Mouse (Mus musculus): ENCODE data around the gene Ttll5. TPM values are rescaled to one million over a fixed set of nuclear protein-coding genes. Genes with fewer than 3 reads are reported as not detected.

Gene Ttll5
- total RNA-seq, 2 experiments from 2014 or later = 22.9 to 36.1 TPM

GRCm38 (mm10) chr12:85837765-85838164 lies 13.3 kb downstream of the Ttll5 start:
- no peak for ATAC-seq (replicated peaks; ENCODE audit: poor library complexity, severe bottlenecking)

GRCm38 (mm10) chr12:85839371-85840000 lies 15.0 kb downstream of the Ttll5 start:
- no peak; the same call in 1 of the 2 replicates for ATAC-seq (replicated peaks; ENCODE audit: poor library complexity, severe bottlenecking)

GRCm38 (mm10) chr12:85848164-85848958 lies 23.9 kb downstream of the Ttll5 start:
- ATAC-seq (replicated peaks; ENCODE audit: poor library complexity, severe bottlenecking) = peak; percentile 50

- ATAC-seq (replicated peaks; ENCODE audit: poor library complexity, severe bottlenecking) = no peak
Measured at GRCm38 (mm10) chr12:85850661-85851060, 26.2 kb downstream of the Ttll5 start.

DNA sequence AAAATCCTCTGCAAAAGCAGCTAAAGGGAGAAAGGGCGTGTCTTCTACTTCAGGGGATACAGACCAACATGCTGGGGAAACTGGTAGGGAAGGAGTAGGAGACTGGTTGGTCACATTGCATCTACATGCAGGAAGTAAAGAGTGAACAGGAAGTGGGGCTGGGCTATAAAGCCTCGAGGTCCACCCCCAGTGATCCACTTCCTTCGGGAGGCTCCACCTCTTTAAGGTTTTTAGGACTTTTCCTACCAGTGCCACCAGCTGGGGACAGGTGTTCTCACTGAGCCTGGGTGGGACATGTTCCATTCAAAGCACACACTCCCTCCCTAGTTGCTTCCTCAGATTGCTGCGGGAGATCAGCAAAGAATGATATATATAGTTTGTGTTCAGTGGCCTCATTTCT lies 29.4 kb downstream of the Ttll5 start:
- ATAC-seq (replicated peaks; ENCODE audit: poor library complexity, severe bottlenecking) = no peak

GRCm38 (mm10) chr12:85854271-85854670 lies 29.8 kb downstream of the Ttll5 start:
- no peak for ATAC-seq (replicated peaks; ENCODE audit: poor library complexity, severe bottlenecking)

GRCm38 (mm10) chr12:85857300-85857699 lies 32.8 kb downstream of the Ttll5 start:
- no peak for ATAC-seq (replicated peaks; ENCODE audit: poor library complexity, severe bottlenecking)

GRCm38 (mm10) chr12:85859111-85859510 lies 34.7 kb downstream of the Ttll5 start:
- no peak for ATAC-seq (replicated peaks; ENCODE audit: poor library complexity, severe bottlenecking)

GRCm38 (mm10) chr12:85859511-85860189 lies 35.2 kb downstream of the Ttll5 start:
- ATAC-seq (replicated peaks; ENCODE audit: poor library complexity, severe bottlenecking) = no peak

GRCm38 (mm10) chr12:85862514-85862913 lies 38.1 kb downstream of the Ttll5 start:
- no peak for ATAC-seq (replicated peaks; ENCODE audit: poor library complexity, severe bottlenecking)

- ATAC-seq (replicated peaks; ENCODE audit: poor library complexity, severe bottlenecking) = no peak
Measured at GRCm38 (mm10) chr12:85865526-85865925, 41.1 kb downstream of the Ttll5 start.

GRCm38 (mm10) chr12:85866624-85867023 lies 42.2 kb downstream of the Ttll5 start:
- no peak for ATAC-seq (replicated peaks; ENCODE audit: poor library complexity, severe bottlenecking)

- ATAC-seq (replicated peaks; ENCODE audit: poor library complexity, severe bottlenecking) = no peak; the same call in 1 of the 2 replicates
Measured at GRCm38 (mm10) chr12:85867125-85867524, 42.7 kb downstream of the Ttll5 start.

- ATAC-seq (replicated peaks; ENCODE audit: poor library complexity, severe bottlenecking) = no peak
Measured at GRCm38 (mm10) chr12:85869423-85869822, 45.0 kb downstream of the Ttll5 start.

DNA sequence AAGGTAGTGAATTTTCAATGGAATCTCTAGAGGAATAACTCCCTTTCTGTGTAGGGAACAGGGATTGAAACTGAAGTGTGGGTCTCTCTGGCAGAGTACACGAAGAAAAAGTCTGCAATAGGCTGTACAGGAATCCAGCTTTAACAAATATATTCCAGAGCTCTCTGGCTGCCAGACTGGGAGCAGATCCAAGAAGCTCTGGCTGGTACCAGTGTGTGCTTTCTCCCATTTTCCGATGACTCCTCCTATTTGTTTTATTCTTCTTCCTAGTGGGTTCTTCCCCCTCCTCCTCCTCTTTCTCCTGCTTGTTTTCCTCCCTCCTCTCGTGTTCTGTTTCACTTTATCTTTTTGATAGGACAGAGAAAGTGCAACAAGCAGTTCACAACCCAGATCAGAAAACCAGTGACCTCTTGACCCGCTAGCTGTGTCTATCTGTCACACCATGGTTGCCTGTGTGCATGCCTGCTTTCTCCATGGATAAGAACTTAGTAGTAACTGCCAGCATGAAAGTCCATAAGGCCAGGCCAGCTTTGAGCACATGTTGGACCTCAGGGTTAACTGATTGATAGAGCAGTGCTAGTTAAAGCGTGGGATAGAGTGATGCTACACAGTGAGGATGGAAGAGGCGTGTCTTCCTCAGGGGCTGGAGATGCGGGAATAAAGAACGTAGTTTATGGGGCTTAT lies 55.3 kb downstream of the Ttll5 start:
- ATAC-seq (replicated peaks; ENCODE audit: poor library complexity, severe bottlenecking) = no peak

DNA sequence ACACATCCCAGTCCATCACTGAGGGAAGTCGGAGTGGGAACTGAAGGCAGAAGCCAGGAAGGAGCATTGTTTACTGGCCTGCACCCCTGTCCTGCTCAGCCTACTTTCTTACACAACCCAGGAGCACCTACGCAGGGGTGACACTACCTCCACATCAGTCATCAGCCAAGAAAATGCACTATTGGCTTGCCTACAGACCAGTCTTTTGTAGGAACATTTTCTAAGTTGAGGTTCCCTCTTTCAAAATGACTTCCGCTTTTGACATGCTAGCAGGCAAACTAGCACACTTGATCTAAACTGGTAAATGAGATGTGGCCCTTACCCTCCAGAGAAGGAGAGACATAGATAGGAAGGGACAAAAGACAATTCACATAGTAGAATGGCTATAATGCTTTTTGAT lies 60.6 kb downstream of the Ttll5 start:
- peak; percentile 44 for ATAC-seq (replicated peaks; ENCODE audit: poor library complexity, severe bottlenecking)

GRCm38 (mm10) chr12:85890054-85890453 lies 65.6 kb downstream of the Ttll5 start:
- no peak for ATAC-seq (replicated peaks; ENCODE audit: poor library complexity, severe bottlenecking)

- ATAC-seq (replicated peaks; ENCODE audit: poor library complexity, severe bottlenecking) = peak; percentile 75
Measured at GRCm38 (mm10) chr12:85903986-85904385, 79.5 kb downstream of the Ttll5 start.

DNA sequence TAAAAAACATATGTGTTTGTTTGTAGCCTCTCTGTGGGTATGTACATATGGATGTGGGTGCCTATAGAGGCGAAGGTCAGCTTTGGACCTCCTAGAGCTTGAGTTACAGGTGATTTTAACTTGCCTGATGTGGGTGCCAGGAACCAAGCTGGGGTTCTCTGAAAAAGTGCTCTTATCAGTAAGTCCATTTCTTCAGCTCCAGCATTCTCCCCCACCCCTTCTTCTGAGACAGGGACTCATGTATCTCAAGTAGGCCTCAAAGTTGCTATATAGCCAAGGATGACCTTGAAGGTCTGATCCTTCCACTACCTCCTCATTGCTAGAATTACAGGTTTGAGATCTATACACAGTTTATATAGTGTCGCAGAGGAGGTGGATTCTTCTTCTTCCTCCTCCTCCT lies 81.2 kb downstream of the Ttll5 start:
- ATAC-seq (replicated peaks; ENCODE audit: poor library complexity, severe bottlenecking) = no peak

- no peak for ATAC-seq (replicated peaks; ENCODE audit: poor library complexity, severe bottlenecking)
Measured at GRCm38 (mm10) chr12:85907896-85908295, 83.4 kb downstream of the Ttll5 start.

DNA sequence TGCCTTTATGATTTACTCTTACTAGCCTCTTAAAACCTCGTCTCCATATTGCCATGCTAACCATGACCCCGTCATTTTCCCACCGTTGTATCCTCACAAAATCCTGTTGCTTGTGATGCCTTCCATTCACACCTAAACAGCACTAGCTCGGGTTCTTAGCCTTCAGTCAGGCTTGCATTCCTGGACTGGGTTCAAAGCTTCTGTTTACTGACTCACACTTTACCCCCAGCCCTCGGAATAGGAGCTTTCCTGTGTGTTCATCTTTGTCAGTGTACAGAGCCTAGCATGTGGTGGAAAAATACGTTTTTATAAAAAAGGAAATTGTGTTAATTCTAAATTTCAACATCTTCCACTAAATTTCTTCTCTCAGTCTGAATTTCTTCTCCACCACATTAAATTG lies 86.4 kb downstream of the Ttll5 start:
- ATAC-seq (replicated peaks; ENCODE audit: poor library complexity, severe bottlenecking) = no peak
